Mouse (Mus musculus) retina, adult 2 months (tissue): ENCODE results near the gene Gm7145.
"Not testable (repeated sequence)": the region's sequence is repeated elsewhere in the genome, so short reads cannot be mapped to it uniquely, and the experiment has no call there.

Experiments used
- DNase-seq: peaks from one replicate; pipeline ENCODE4 v3.0.0-alpha.2; 2012; ENCODE audit warnings: low read depth, low spot score

Gene Gm7145

DNA sequence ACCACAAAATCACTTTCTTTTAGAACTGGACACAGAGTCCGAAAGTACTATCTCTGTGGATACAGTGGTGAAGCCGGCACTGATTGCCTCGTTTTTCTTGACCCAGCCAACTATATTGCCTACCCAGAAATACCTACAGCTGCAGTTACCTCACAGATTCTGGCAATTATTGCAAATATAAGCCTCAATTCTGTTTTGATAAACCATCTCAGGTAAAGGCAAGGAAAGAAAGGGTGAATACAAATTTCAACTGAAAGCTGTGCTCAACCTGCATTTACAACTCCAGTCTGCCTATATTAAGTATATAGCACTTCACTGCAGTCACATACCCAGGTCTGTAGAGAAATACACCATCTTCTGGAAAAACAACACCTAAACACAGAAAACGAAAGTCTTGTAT lies at the start of gene Gm7145:
Gm7145 (plus strand) TSS at position 301 of the 400 bp plus-strand sequence.
- DNase-seq = no peak

- not testable (repeated sequence) for DNase-seq
Measured at GRCm38 (mm10) chr1:117927715-117928114, 38.0 kb upstream of the Gm7145 start, which contains the start of gene Gm28168. Gene Gm28168 (plus strand): TSS chr1:117928015.

DNA sequence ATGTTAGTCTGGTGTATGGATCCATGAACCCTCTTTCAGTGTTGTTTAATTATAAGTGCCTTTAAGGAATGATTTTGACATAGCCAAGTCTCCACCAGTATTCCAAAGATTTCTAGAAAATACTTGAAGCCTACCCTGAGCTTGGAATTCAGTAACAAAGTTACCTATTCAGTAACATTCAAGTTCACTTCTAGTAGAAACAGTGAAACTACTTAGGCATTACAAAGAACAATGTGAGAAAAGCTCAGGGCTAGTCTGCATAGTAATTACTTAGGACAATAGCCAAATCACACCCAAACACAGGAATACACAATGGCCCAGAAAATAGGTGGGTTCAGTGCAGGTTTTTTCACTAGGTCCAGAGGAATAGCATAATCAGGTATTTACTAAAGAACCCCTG lies 38.1 kb downstream of the Gm7145 start:
- not testable (repeated sequence) for DNase-seq

- DNase-seq = not testable (repeated sequence)
Measured at GRCm38 (mm10) chr1:118012736-118013135, 47.0 kb downstream of the Gm7145 start.
